Mouse (Mus musculus): ENCODE results near the gene Enpp7. TPM values are rescaled to one million over a fixed set of nuclear protein-coding genes. Genes with fewer than 3 reads are reported as not detected.

Gene Enpp7
- 30.9 and 32.3 TPM in 2 replicates for polyA plus RNA-seq (2015; fragmentation: Nextera tagmentation; extraction: Ambion mirVana)

- no peaks in the 10 kb centered on the region for H3K9me3 ChIP-seq (ENCODE audit: control insufficient read depth)
- H3K4me2 ChIP-seq (replicated peaks; ENCODE audit: low read depth), result no peak within 1 kb of the TSS; the same call in 1 of the 2 replicates
- no peaks in the 10 kb centered on the region for H3K4me1 ChIP-seq (replicated peaks; ENCODE audit: control insufficient read depth, insufficient read depth, low read length)
- no peak within 1 kb of the TSS for H3K9ac ChIP-seq (ENCODE audit: low read depth, low read length)
- H3K27ac ChIP-seq (ENCODE audit: low read depth, low read length), result peak within 1 kb of the TSS; percentile 47; the same call in 1 of the 2 replicates
- WGBS, result 71% methylated on average over 10 of the region's 10 CpGs
- no peaks in the 10 kb centered on the region for H3K27me3 ChIP-seq (replicated peaks; ENCODE audit: control insufficient read depth, insufficient read depth, low read length)
- H3K4me3 ChIP-seq (ENCODE audit: low read depth, low read length), result no peak within 1 kb of the TSS
- no peaks in the 10 kb centered on the region; the same call in 1 of the 2 replicates for H3K36me3 ChIP-seq (ENCODE audit: control insufficient read depth, insufficient read depth)
- no peak for TF ChIP-seq CTCF (IDR thresholded peaks at IDR 0.05; ENCODE audit: low read depth)
- ATAC-seq, result peak; percentile 71
Measured at GRCm38 (mm10) chr11:118987999-118988398, at the start of gene Enpp7. TSS of gene Enpp7 (plus strand) at chr11:118988188.

- Histone ChIP-seq H3K4me2 (replicated peaks; ENCODE audit: low read depth) (no peak overlapping the region), H3K27me3 (replicated peaks; ENCODE audit: control insufficient read depth, insufficient read depth, low read length) (no peaks in the 10 kb centered on the region), H3K36me3 (ENCODE audit: control insufficient read depth, insufficient read depth) (no peaks in the 10 kb centered on the region), H3K4me3 (ENCODE audit: low read depth, low read length) (no peak overlapping the region), H3K9me3 (ENCODE audit: control insufficient read depth) (no peaks in the 10 kb centered on the region), H3K27ac (ENCODE audit: low read depth, low read length) (no peak overlapping the region), H3K9ac (ENCODE audit: low read depth, low read length) (no peak overlapping the region), H3K4me1 (replicated peaks; ENCODE audit: control insufficient read depth, insufficient read depth, low read length) (no peaks in the 10 kb centered on the region; the same call in 1 of the 2 replicates)
- no peak for ATAC-seq
- 79% methylated on average over 4 of the region's 4 CpGs for WGBS
- no peak for TF ChIP-seq CTCF (IDR thresholded peaks at IDR 0.05; ENCODE audit: low read depth)
Measured at GRCm38 (mm10) chr11:118939731-118940130, 48.3 kb upstream of the Enpp7 start.

GRCm38 (mm10) chr11:118940539-118940938, 47.4 kb upstream of the Enpp7 start:
- no peak overlapping the region for H3K27ac ChIP-seq (ENCODE audit: low read depth, low read length)
- H3K36me3 ChIP-seq (ENCODE audit: control insufficient read depth, insufficient read depth), result no peaks in the 10 kb centered on the region
- H3K4me3 ChIP-seq (ENCODE audit: low read depth, low read length), result no peak overlapping the region
- TF ChIP-seq CTCF (IDR thresholded peaks at IDR 0.05; ENCODE audit: low read depth), result no peak
- H3K9ac ChIP-seq (ENCODE audit: low read depth, low read length), result no peak overlapping the region
- no peak for ATAC-seq
- H3K4me1 ChIP-seq (replicated peaks; ENCODE audit: control insufficient read depth, insufficient read depth, low read length), result no peaks in the 10 kb centered on the region
- no peaks in the 10 kb centered on the region for H3K27me3 ChIP-seq (replicated peaks; ENCODE audit: control insufficient read depth, insufficient read depth, low read length)
- H3K4me2 ChIP-seq (replicated peaks; ENCODE audit: low read depth), result no peak overlapping the region
- WGBS, result 76% methylated on average over 11 of the region's 11 CpGs
- H3K9me3 ChIP-seq (ENCODE audit: control insufficient read depth), result no peaks in the 10 kb centered on the region

- TF ChIP-seq CTCF (IDR thresholded peaks at IDR 0.05; ENCODE audit: low read depth), result no peak
- Histone ChIP-seq H3K9ac (ENCODE audit: low read depth, low read length) (no peak overlapping the region), H3K27me3 (replicated peaks; ENCODE audit: control insufficient read depth, insufficient read depth, low read length) (no peaks in the 10 kb centered on the region), H3K9me3 (ENCODE audit: control insufficient read depth) (no peaks in the 10 kb centered on the region), H3K27ac (ENCODE audit: low read depth, low read length) (no peak overlapping the region), H3K36me3 (ENCODE audit: control insufficient read depth, insufficient read depth) (no peaks in the 10 kb centered on the region), H3K4me3 (ENCODE audit: low read depth, low read length) (no peak overlapping the region), H3K4me1 (replicated peaks; ENCODE audit: control insufficient read depth, insufficient read depth, low read length) (no peaks in the 10 kb centered on the region), H3K4me2 (replicated peaks; ENCODE audit: low read depth) (no peak overlapping the region)
- no peak for ATAC-seq
- 46% methylated on average over 5 of the region's 5 CpGs for WGBS
Measured at GRCm38 (mm10) chr11:118941268-118941667, 46.7 kb upstream of the Enpp7 start.

- Histone ChIP-seq H3K4me1 (replicated peaks; ENCODE audit: control insufficient read depth, insufficient read depth, low read length) (no peaks in the 10 kb centered on the region), H3K9ac (ENCODE audit: low read depth, low read length) (no peak overlapping the region), H3K27me3 (replicated peaks; ENCODE audit: control insufficient read depth, insufficient read depth, low read length) (no peaks in the 10 kb centered on the region), H3K4me3 (ENCODE audit: low read depth, low read length) (no peak overlapping the region), H3K27ac (ENCODE audit: low read depth, low read length) (0 out of 2 replicates have a peak overlapping the region, but pooled peaks have one; percentile 35), H3K9me3 (ENCODE audit: control insufficient read depth) (no peaks in the 10 kb centered on the region), H3K36me3 (ENCODE audit: control insufficient read depth, insufficient read depth) (no peaks in the 10 kb centered on the region), H3K4me2 (replicated peaks; ENCODE audit: low read depth) (peak overlapping the region; percentile 30; the same call in 1 of the 2 replicates)
- 41% methylated on average over 8 of the region's 8 CpGs for WGBS
- peak; percentile 76 for ATAC-seq
- no peak for TF ChIP-seq CTCF (IDR thresholded peaks at IDR 0.05; ENCODE audit: low read depth)
Measured at GRCm38 (mm10) chr11:118945868-118946267, 42.1 kb upstream of the Enpp7 start.

- TF ChIP-seq CTCF (IDR thresholded peaks at IDR 0.05; ENCODE audit: low read depth), result no peak
- H3K9ac ChIP-seq (ENCODE audit: low read depth, low read length), result no peak overlapping the region
- H3K4me2 ChIP-seq (replicated peaks; ENCODE audit: low read depth), result no peak overlapping the region
- no peak overlapping the region for H3K27ac ChIP-seq (ENCODE audit: low read depth, low read length)
- H3K4me3 ChIP-seq (ENCODE audit: low read depth, low read length), result no peak overlapping the region
- H3K36me3 ChIP-seq (ENCODE audit: control insufficient read depth, insufficient read depth), result no peaks in the 10 kb centered on the region
- 55% methylated on average over 6 of the region's 6 CpGs for WGBS
- no peaks in the 10 kb centered on the region for H3K9me3 ChIP-seq (ENCODE audit: control insufficient read depth)
- no peak for ATAC-seq
- no peaks in the 10 kb centered on the region for H3K27me3 ChIP-seq (replicated peaks; ENCODE audit: control insufficient read depth, insufficient read depth, low read length)
- no peaks in the 10 kb centered on the region for H3K4me1 ChIP-seq (replicated peaks; ENCODE audit: control insufficient read depth, insufficient read depth, low read length)
Measured at GRCm38 (mm10) chr11:118955016-118955415, 33.0 kb upstream of the Enpp7 start.

- Histone ChIP-seq H3K4me3 (ENCODE audit: low read depth, low read length) (no peak overlapping the region), H3K36me3 (ENCODE audit: control insufficient read depth, insufficient read depth) (no peaks in the 10 kb centered on the region), H3K4me2 (replicated peaks; ENCODE audit: low read depth) (no peak overlapping the region), H3K9ac (ENCODE audit: low read depth, low read length) (no peak overlapping the region), H3K27ac (ENCODE audit: low read depth, low read length) (no peak overlapping the region), H3K9me3 (ENCODE audit: control insufficient read depth) (no peaks in the 10 kb centered on the region), H3K4me1 (replicated peaks; ENCODE audit: control insufficient read depth, insufficient read depth, low read length) (no peaks in the 10 kb centered on the region), H3K27me3 (replicated peaks; ENCODE audit: control insufficient read depth, insufficient read depth, low read length) (no peaks in the 10 kb centered on the region)
- ATAC-seq, result no peak
- 60% methylated on average over 14 of the region's 14 CpGs for WGBS
- TF ChIP-seq CTCF (IDR thresholded peaks at IDR 0.05; ENCODE audit: low read depth), result no peak
Measured at GRCm38 (mm10) chr11:118957070-118957471, 30.9 kb upstream of the Enpp7 start.

Measured in intestine, postnatal 0 days (tissue).